In the genomic region with DNA sequence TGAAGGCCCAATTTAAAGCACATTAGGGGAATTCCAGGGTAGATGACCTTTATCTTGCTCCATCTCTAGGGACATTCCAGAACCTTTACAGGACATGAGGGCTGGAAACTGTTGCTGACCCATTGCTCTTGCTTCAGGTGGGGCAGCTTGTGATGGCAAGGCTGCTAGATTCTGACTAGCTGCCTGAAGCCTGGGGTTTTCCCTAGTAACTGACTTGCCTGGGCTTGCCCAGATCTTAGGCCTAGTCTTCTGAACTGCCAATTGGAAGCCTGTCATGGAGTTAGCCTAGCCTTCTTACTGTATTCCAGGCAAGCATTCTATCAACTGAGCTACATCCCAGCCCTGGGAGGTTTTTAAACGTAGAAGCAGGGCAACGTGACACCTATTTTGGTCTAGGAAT, we compare ENCODE assay signal across 19 mouse cellular contexts. TPM values are rescaled to one million over a fixed set of nuclear protein-coding genes. Genes with fewer than 3 reads are reported as not detected.
"Had no signal": no experiment of that assay in that cellular context is flagged by ENCODE, and none has a peak within 500 bp of the region (broad histone marks: within the 10 kb centered on the region; RNA-seq: fewer than 3 reads in every experiment).

No protein-coding gene starts in this region.

- H3K4me2 ChIP-seq: kidney, embryonic 15.5 days; limb, embryonic 13.5 days; liver, embryonic 12.5 days; liver, embryonic 15.5 days; lung, embryonic 15.5 days; midbrain, embryonic 11.5 days had no signal

- ATAC-seq: liver, embryonic 12.5 days had no signal

- H3K27ac ChIP-seq: kidney, embryonic 15.5 days; limb, embryonic 10.5 days; limb, embryonic 13.5 days; liver, embryonic 12.5 days; liver, embryonic 15.5 days; lung, embryonic 15.5 days; stomach, postnatal 0 days had no signal

- H3K27me3 ChIP-seq: kidney, embryonic 15.5 days; limb, embryonic 13.5 days; lung, embryonic 15.5 days had no signal

- H3K4me3 ChIP-seq: kidney, embryonic 15.5 days; limb, embryonic 10.5 days; limb, embryonic 13.5 days; liver, embryonic 12.5 days; liver, embryonic 15.5 days; lung, embryonic 15.5 days had no signal

- H3K9ac ChIP-seq: kidney, embryonic 15.5 days; limb, embryonic 13.5 days; liver, embryonic 12.5 days; liver, embryonic 15.5 days; lung, embryonic 15.5 days had no signal

- DNase-seq: kidney, postnatal 10 days; kidney, postnatal 36 days; liver; lung, adult 18-20 months; lung, postnatal 10 days; lung, postnatal 36 days; midbrain, embryonic 14.5 days; thymus, adult 2 months; thymus, postnatal 14 days; thymus, postnatal 4 days had no signal

- H3K36me3 ChIP-seq: kidney, embryonic 15.5 days; limb, embryonic 10.5 days; limb, embryonic 13.5 days; liver, embryonic 12.5 days; liver, embryonic 15.5 days; lung, embryonic 15.5 days had no signal

- H3K4me1 ChIP-seq: kidney, embryonic 15.5 days; limb, embryonic 13.5 days; lung, embryonic 15.5 days had no signal

- H3K9me3 ChIP-seq: kidney, embryonic 15.5 days; limb, embryonic 10.5 days; limb, embryonic 13.5 days; liver, embryonic 12.5 days; liver, embryonic 15.5 days; lung, embryonic 15.5 days had no signal

RNA-seq across cellular contexts. Expression of gene Bfsp1, which starts 46.3 kb away (rescaled TPM):
- total RNA-seq: megakaryocyte-erythroid progenitor cell, adult 5-6 weeks had no signal
